Mouse (Mus musculus) brain, embryonic 14.5 days (tissue): ENCODE results near the gene Ppp1r10.

Experiments
- CTCF ChIP-seq: fragments of 200-500 bp; IDR thresholded peaks from 2 replicates; pipeline ENCODE4 v1.5.1; 2012; ENCODE audit warnings: inconsistent platforms, mild to moderate bottlenecking, moderate library complexity, borderline replicate concordance; ENCODE audit not compliant: insufficient read depth, insufficient read length; ENCODE audit errors: extremely low read depth
- POLR2A ChIP-seq: fragments of 200-500 bp; IDR thresholded peaks from 2 replicates; pipeline ENCODE4 v1.6.1; 2012; ENCODE audit warnings: mild to moderate bottlenecking, inconsistent platforms, borderline replicate concordance; ENCODE audit not compliant: poor library complexity, insufficient read depth, insufficient read length, severe bottlenecking; ENCODE audit errors: extremely low read depth

DNA sequence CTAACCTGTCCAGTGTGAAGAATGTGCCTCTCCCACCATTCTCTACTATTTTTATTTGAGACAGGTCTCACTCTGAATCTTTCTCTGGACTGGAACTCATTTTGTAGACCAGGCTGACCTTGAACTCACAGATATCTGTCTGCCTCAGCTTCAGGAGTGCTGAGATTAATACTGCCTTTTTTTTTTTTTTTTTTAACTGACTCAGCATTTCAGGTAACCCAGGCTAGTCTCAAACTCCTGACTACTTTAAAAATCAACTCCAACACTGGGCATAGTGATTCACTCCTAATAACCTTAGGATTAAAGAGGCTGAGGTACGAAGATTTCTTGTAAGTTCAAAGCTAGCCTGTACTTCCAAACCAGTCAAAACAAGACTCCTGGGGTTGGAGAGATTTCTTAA, 10.6 kb upstream of the Ppp1r10 start:
- TF ChIP-seq POLR2A (no peak), CTCF (no peak)
